Mouse (Mus musculus) lung, adult 2 months (tissue): ENCODE results near the gene Wasf2.

Experiments used
- CTCF ChIP-seq: fragments of 200-500 bp; IDR thresholded peaks from 2 replicates; pipeline ENCODE4 v1.5.1; 2011; ENCODE audit warnings: mild to moderate bottlenecking, low read length, control low read depth; ENCODE audit not compliant: insufficient read depth
- POLR2A ChIP-seq: fragments of 200-500 bp; IDR thresholded peaks from 2 replicates; pipeline ENCODE4 v1.6.1; 2011; ENCODE audit warnings: low read depth, mild to moderate bottlenecking, control low read depth, low read length, borderline replicate concordance; ENCODE audit errors: extremely low read depth

DNA sequence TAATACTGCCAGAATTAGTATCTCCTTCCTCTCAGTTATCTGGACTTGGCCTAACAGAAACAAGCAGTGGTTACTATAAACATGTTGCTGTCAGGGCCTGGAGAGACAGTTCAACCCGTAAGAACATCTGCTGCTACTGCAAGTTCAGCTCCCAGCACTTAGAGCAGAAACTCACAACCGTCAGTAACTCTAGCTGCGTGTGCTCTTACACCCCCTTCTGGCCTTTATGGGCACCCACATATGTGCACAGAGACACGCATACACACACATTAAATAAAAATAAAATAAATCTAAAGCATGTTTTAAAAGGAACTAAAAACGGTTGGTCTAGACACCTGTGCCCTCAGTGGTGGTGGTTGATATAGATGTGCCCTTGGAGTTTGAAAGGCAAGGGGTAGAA lies 56.6 kb downstream of the Wasf2 start:
- no peak for TF ChIP-seq POLR2A
- TF ChIP-seq CTCF = peak; percentile 39
